Mouse (Mus musculus) forebrain, postnatal 0 days (tissue): Measurements from ENCODE around the gene Ctsw. TPM values are rescaled to one million over a fixed set of nuclear protein-coding genes. Genes with fewer than 3 reads are reported as not detected.
A peak's percentile ranks its signal among the peaks of the same experiment; 100 is the strongest.

ENCODE experiments used
- ATAC-seq: fragments of 200-750 bp; cut with Nextera tagmentation; 2 replicates; pipeline ENCODE4 v1.8.0; 2017; ENCODE audit warnings: mild to moderate bottlenecking, moderate library complexity
- DNase-seq: peaks from one replicate; pipeline ENCODE4 v3.0.0-alpha.2; 2015
- H3K27ac ChIP-seq: fragments of 300-500 bp; sonication (generic); 2 replicates; pipeline ENCODE4 v1.5.1; 2014; ENCODE audit warnings: low read depth, mild to moderate bottlenecking, antibody characterized with exemption, low read length, moderate library complexity, mixed read lengths
- H3K27me3 ChIP-seq: fragments of 300-500 bp; sonication (generic); 2 replicates; pipeline ENCODE4 v1.6.1; 2014; ENCODE audit warnings: mild to moderate bottlenecking, low read length, mixed read lengths; ENCODE audit not compliant: insufficient read depth
- H3K36me3 ChIP-seq: fragments of 300-500 bp; sonication (generic); 2 replicates; pipeline ENCODE4 v1.6.1; 2014; ENCODE audit warnings: mild to moderate bottlenecking, moderate library complexity; ENCODE audit not compliant: insufficient read depth
- H3K4me1 ChIP-seq: fragments of 300-500 bp; sonication (generic); 2 replicates; pipeline ENCODE4 v1.6.1; 2014; ENCODE audit warnings: antibody characterized with exemption; ENCODE audit not compliant: insufficient read depth
- H3K4me2 ChIP-seq: fragments of 300-500 bp; sonication (generic); 2 replicates; pipeline ENCODE4 v1.6.1; 2014; ENCODE audit warnings: low read depth, mild to moderate bottlenecking, moderate library complexity
- H3K4me3 ChIP-seq: fragments of 300-500 bp; sonication (generic); 2 replicates; pipeline ENCODE4 v1.5.1; 2014; ENCODE audit warnings: low read depth, low read length, mixed read lengths
- H3K9ac ChIP-seq: fragments of 300-500 bp; sonication (generic); 2 replicates; pipeline ENCODE4 v1.6.1; 2014; ENCODE audit warnings: mild to moderate bottlenecking
- H3K9me3 ChIP-seq: fragments of 300-500 bp; sonication (generic); 2 replicates; pipeline ENCODE4 v1.6.1; 2016; ENCODE audit warnings: low read length
- CTCF ChIP-seq: sonication (generic); IDR thresholded peaks from 2 replicates; pipeline ENCODE4 v1.5.1; 2016; ENCODE audit warnings: antibody characterized with exemption, control low read depth, low read depth
- WGBS: fragments of 180-500 bp; shearing (Covaris S2); extraction: QIAGEN DNeasy Blood & Tissue Kit; methylation state at CpG from one replicate; pipeline ENCODE4 v1.1.7; 2014; 5-methylcytosine and 5-hydroxymethylcytosine counted together
- polyA plus RNA-seq: library from polyadenylated mRNA; unstranded; fragments of >200 nt; fragmentation: Nextera tagmentation; extraction: Ambion mirVana; gene quantifications from 2 replicates; pipeline ENCODE4 v1.2.1, GENCODE M21; 2015
- total RNA-seq: library from RNA; depleted of rRNA; stranded (reverse); fragments of >200 nt; gene quantifications from 2 replicates; pipeline ENCODE4 v1.2.3, GENCODE M21; 2014

The Ctsw gene
- total and polyA plus RNA-seq, 2 experiments from 2014 or later = 1.7 to 2.3 TPM

GRCm38 (mm10) chr19:5432992-5433852, 35.1 kb downstream of the Ctsw start:
- Histone ChIP-seq H3K4me1 (no peaks in the 10 kb centered on the region), H3K4me2 (peak overlapping the region; percentile 41), H3K36me3 (no peaks in the 10 kb centered on the region; the same call in 1 of the 2 replicates), H3K9ac (0 out of 2 replicates have a peak overlapping the region, but pooled peaks have one; percentile 25), H3K27me3 (no peaks in the 10 kb centered on the region), H3K9me3 (no peaks in the 10 kb centered on the region), H3K4me3 (no peak overlapping the region), H3K27ac (no peak overlapping the region)
- TF ChIP-seq CTCF = peak; percentile 26; the same call in 1 of the 2 replicates
- ATAC-seq = peak; percentile 36
- WGBS = 12% methylated on average over 16 of the region's 16 CpGs
- no peak for DNase-seq

- no peak overlapping the region for H3K27ac ChIP-seq
- H3K9me3 ChIP-seq = no peaks in the 10 kb centered on the region
- ATAC-seq (no peak), DNase-seq (no peak)
- H3K4me1 ChIP-seq = no peaks in the 10 kb centered on the region
- peaks cover 4% of the 10 kb centered on the region; the same call in 1 of the 2 replicates for H3K36me3 ChIP-seq
- WGBS = 75% methylated on average over 4 of the region's 4 CpGs
- no peak overlapping the region for H3K9ac ChIP-seq
- H3K4me2 ChIP-seq = no peak overlapping the region
- no peak for TF ChIP-seq CTCF
- no peak overlapping the region for H3K4me3 ChIP-seq
- H3K27me3 ChIP-seq = no peaks in the 10 kb centered on the region
Observed at GRCm38 (mm10) chr19:5431911-5432464, 36.3 kb downstream of the Ctsw start.

GRCm38 (mm10) chr19:5430408-5430807, 37.9 kb downstream of the Ctsw start:
- no peaks in the 10 kb centered on the region for H3K27me3 ChIP-seq
- ATAC-seq (no peak), DNase-seq (no peak)
- H3K36me3 ChIP-seq = peaks cover 14% of the 10 kb centered on the region; the same call in 1 of the 2 replicates
- no peak overlapping the region for H3K9ac ChIP-seq
- 25% methylated on average over 1 of the region's 1 CpGs for WGBS
- H3K4me3 ChIP-seq = no peak overlapping the region
- H3K4me1 ChIP-seq = no peaks in the 10 kb centered on the region
- TF ChIP-seq CTCF = no peak
- H3K27ac ChIP-seq = no peak overlapping the region
- no peak overlapping the region for H3K4me2 ChIP-seq
- no peaks in the 10 kb centered on the region for H3K9me3 ChIP-seq

- no peak for TF ChIP-seq CTCF
- Histone ChIP-seq H3K27ac (no peak overlapping the region), H3K9me3 (no peaks in the 10 kb centered on the region), H3K4me2 (no peak overlapping the region), H3K36me3 (peaks cover 14% of the 10 kb centered on the region; the same call in 1 of the 2 replicates), H3K27me3 (no peaks in the 10 kb centered on the region), H3K4me1 (no peaks in the 10 kb centered on the region), H3K9ac (no peak overlapping the region), H3K4me3 (no peak overlapping the region)
- DNase-seq (no peak), ATAC-seq (no peak)
- WGBS = 64% methylated on average over 8 of the region's 8 CpGs
Observed at GRCm38 (mm10) chr19:5429806-5430205, 38.5 kb downstream of the Ctsw start.

GRCm38 (mm10) chr19:5429219-5429618, 39.1 kb downstream of the Ctsw start:
- H3K4me1 ChIP-seq = no peaks in the 10 kb centered on the region
- DNase-seq (no peak), ATAC-seq (no peak)
- H3K9ac ChIP-seq = no peak overlapping the region
- WGBS = 86% methylated on average over 4 of the region's 4 CpGs
- TF ChIP-seq CTCF = no peak
- no peaks in the 10 kb centered on the region for H3K9me3 ChIP-seq
- no peak overlapping the region for H3K4me3 ChIP-seq
- no peaks in the 10 kb centered on the region for H3K27me3 ChIP-seq
- peaks cover 14% of the 10 kb centered on the region; the same call in 1 of the 2 replicates for H3K36me3 ChIP-seq
- no peak overlapping the region for H3K4me2 ChIP-seq
- no peak overlapping the region for H3K27ac ChIP-seq

- Histone ChIP-seq H3K4me2 (no peak overlapping the region), H3K36me3 (peaks cover 14% of the 10 kb centered on the region; the same call in 1 of the 2 replicates), H3K9ac (no peak overlapping the region), H3K27ac (no peak overlapping the region), H3K9me3 (no peaks in the 10 kb centered on the region), H3K27me3 (no peaks in the 10 kb centered on the region), H3K4me3 (no peak overlapping the region), H3K4me1 (peaks cover 7% of the 10 kb centered on the region; the same call in 1 of the 2 replicates)
- ATAC-seq = no peak
- no peak for DNase-seq
- 90% methylated on average over 2 of the region's 2 CpGs for WGBS
- peak; percentile 52 for TF ChIP-seq CTCF
Observed at GRCm38 (mm10) chr19:5428083-5428482, 40.2 kb downstream of the Ctsw start.
